Mouse (Mus musculus) lung, embryonic 16.5 days (tissue): ENCODE measurements around the gene Slit3. TPM values are rescaled to one million over a fixed set of nuclear protein-coding genes. Genes with fewer than 3 reads are reported as not detected.

Experiments used
- ATAC-seq: fragments of 200-750 bp; cut with Nextera tagmentation; 2 replicates; pipeline ENCODE4 v1.8.0; 2017; ENCODE audit warnings: low read depth, mild to moderate bottlenecking, moderate library complexity
- H3K27ac ChIP-seq: fragments of 300-500 bp; sonication (generic); 2 replicates; pipeline ENCODE4 v1.5.1; 2014; ENCODE audit warnings: mild to moderate bottlenecking, control low read depth, low read length
- H3K27me3 ChIP-seq: fragments of 300-500 bp; sonication (generic); 2 replicates; pipeline ENCODE4 v1.6.1; 2014; ENCODE audit warnings: low read depth, low read length, mixed read lengths; ENCODE audit not compliant: control insufficient read depth, insufficient read depth
- H3K36me3 ChIP-seq: fragments of 300-500 bp; sonication (generic); 2 replicates; pipeline ENCODE4 v1.6.1; 2014; ENCODE audit warnings: low read length; ENCODE audit not compliant: control insufficient read depth, insufficient read depth
- H3K4me1 ChIP-seq: fragments of 300-500 bp; sonication (generic); replicated peaks from 2 replicates; pipeline ENCODE4 v1.6.1; 2014; ENCODE audit warnings: low read length, mixed read lengths; ENCODE audit not compliant: control insufficient read depth, insufficient read depth
- H3K4me2 ChIP-seq: fragments of 300-500 bp; sonication (generic); 2 replicates; pipeline ENCODE4 v1.6.1; 2014; ENCODE audit warnings: low read depth, low read length, control low read depth
- H3K4me3 ChIP-seq: fragments of 300-500 bp; sonication (generic); 2 replicates; pipeline ENCODE4 v1.5.1; 2014; ENCODE audit warnings: mild to moderate bottlenecking, low read length, control low read depth
- H3K9ac ChIP-seq: fragments of 300-500 bp; sonication (generic); 2 replicates; pipeline ENCODE4 v1.6.1; 2014; ENCODE audit warnings: low read length, control low read depth
- H3K9me3 ChIP-seq: fragments of 300-500 bp; sonication (generic); 2 replicates; pipeline ENCODE4 v1.6.1; 2016; ENCODE audit warnings: low read length; ENCODE audit not compliant: control insufficient read depth
- WGBS: fragments of 180-500 bp; shearing (Covaris S2); extraction: QIAGEN DNeasy Blood & Tissue Kit; methylation state at CpG from one replicate; pipeline ENCODE4 v1.1.7; 2014; 5-methylcytosine and 5-hydroxymethylcytosine counted together
- polyA plus RNA-seq: library from polyadenylated mRNA; unstranded; fragments of >200 nt; fragmentation: Nextera tagmentation; extraction: Ambion mirVana; gene quantifications from 2 replicates; pipeline ENCODE4 v1.2.1, GENCODE M21; 2015

Gene Slit3
- polyA plus RNA-seq, 1 experiment from 2014 or later, result 9.1 TPM

GRCm38 (mm10) chr11:35388471-35388870, 267.4 kb downstream of the Slit3 start:
- Histone ChIP-seq H3K36me3 (no peaks in the 10 kb centered on the region), H3K9me3 (no peaks in the 10 kb centered on the region), H3K27ac (no peak overlapping the region), H3K4me3 (no peak overlapping the region), H3K4me2 (no peak overlapping the region), H3K27me3 (no peaks in the 10 kb centered on the region), H3K9ac (peak overlapping the region; percentile 20; the same call in 1 of the 2 replicates), H3K4me1 (peaks cover 7% of the 10 kb centered on the region; the same call in 1 of the 2 replicates)
- no peak for ATAC-seq
- WGBS, result 57% methylated on average over 12 of the region's 12 CpGs

- H3K4me2 ChIP-seq, result no peak overlapping the region
- no peaks in the 10 kb centered on the region for H3K27me3 ChIP-seq
- no peaks in the 10 kb centered on the region for H3K36me3 ChIP-seq
- no peak overlapping the region for H3K27ac ChIP-seq
- WGBS, result 67% methylated on average over 7 of the region's 7 CpGs
- peaks cover 6% of the 10 kb centered on the region; the same call in 1 of the 2 replicates for H3K4me1 ChIP-seq
- H3K9ac ChIP-seq, result no peak overlapping the region
- no peak overlapping the region for H3K4me3 ChIP-seq
- H3K9me3 ChIP-seq, result no peaks in the 10 kb centered on the region
- no peak for ATAC-seq
Measured at GRCm38 (mm10) chr11:35389341-35389740, 268.3 kb downstream of the Slit3 start.

- Histone ChIP-seq H3K27me3 (no peaks in the 10 kb centered on the region), H3K9me3 (no peaks in the 10 kb centered on the region), H3K27ac (no peak overlapping the region), H3K36me3 (no peaks in the 10 kb centered on the region), H3K4me2 (no peak overlapping the region), H3K9ac (no peak overlapping the region), H3K4me3 (no peak overlapping the region), H3K4me1 (peaks cover 5% of the 10 kb centered on the region)
- WGBS, result 67% methylated on average over 9 of the region's 9 CpGs
- no peak for ATAC-seq
Measured at GRCm38 (mm10) chr11:35389780-35390435, 268.9 kb downstream of the Slit3 start.

- Histone ChIP-seq H3K4me3 (no peak overlapping the region), H3K27ac (no peak overlapping the region), H3K9ac (no peak overlapping the region), H3K36me3 (no peaks in the 10 kb centered on the region), H3K4me2 (no peak overlapping the region), H3K9me3 (no peaks in the 10 kb centered on the region), H3K27me3 (no peaks in the 10 kb centered on the region; the same call in 1 of the 2 replicates), H3K4me1 (peaks cover 7% of the 10 kb centered on the region; the same call in 1 of the 2 replicates)
- no peak; the same call in 1 of the 2 replicates for ATAC-seq
- WGBS, result 45% methylated on average over 5 of the region's 5 CpGs
Measured at GRCm38 (mm10) chr11:35393815-35394214, 272.8 kb downstream of the Slit3 start.

GRCm38 (mm10) chr11:35395376-35395775, 274.4 kb downstream of the Slit3 start:
- Histone ChIP-seq H3K27me3 (no peaks in the 10 kb centered on the region; the same call in 1 of the 2 replicates), H3K36me3 (no peaks in the 10 kb centered on the region), H3K4me1 (peaks cover 5% of the 10 kb centered on the region; the same call in 1 of the 2 replicates), H3K4me3 (no peak overlapping the region), H3K27ac (no peak overlapping the region), H3K4me2 (no peak overlapping the region), H3K9ac (no peak overlapping the region), H3K9me3 (no peaks in the 10 kb centered on the region)
- ATAC-seq, result peak; percentile 73
- WGBS, result 36% methylated on average over 8 of the region's 8 CpGs

GRCm38 (mm10) chr11:35398353-35398752, 277.3 kb downstream of the Slit3 start:
- no peak overlapping the region for H3K27ac ChIP-seq
- H3K4me1 ChIP-seq, result peaks cover 5% of the 10 kb centered on the region; the same call in 1 of the 2 replicates
- no peaks in the 10 kb centered on the region for H3K36me3 ChIP-seq
- H3K4me3 ChIP-seq, result no peak overlapping the region
- H3K9me3 ChIP-seq, result no peaks in the 10 kb centered on the region
- H3K9ac ChIP-seq, result no peak overlapping the region
- no peak for ATAC-seq
- WGBS, result 58% methylated on average over 5 of the region's 5 CpGs
- H3K4me2 ChIP-seq, result no peak overlapping the region
- no peaks in the 10 kb centered on the region; the same call in 1 of the 2 replicates for H3K27me3 ChIP-seq

GRCm38 (mm10) chr11:35403516-35403915, 282.5 kb downstream of the Slit3 start:
- Histone ChIP-seq H3K27me3 (no peaks in the 10 kb centered on the region), H3K36me3 (no peaks in the 10 kb centered on the region), H3K4me2 (no peak overlapping the region), H3K4me1 (peaks cover 7% of the 10 kb centered on the region; the same call in 1 of the 2 replicates), H3K9ac (no peak overlapping the region), H3K4me3 (no peak overlapping the region), H3K27ac (no peak overlapping the region), H3K9me3 (no peaks in the 10 kb centered on the region)
- 71% methylated on average over 9 of the region's 9 CpGs for WGBS
- no peak for ATAC-seq

GRCm38 (mm10) chr11:35406045-35406444, 285.0 kb downstream of the Slit3 start:
- Histone ChIP-seq H3K27ac (peak overlapping the region; percentile 10; the same call in 1 of the 2 replicates), H3K9me3 (no peaks in the 10 kb centered on the region), H3K4me3 (no peak overlapping the region), H3K4me2 (no peak overlapping the region), H3K36me3 (no peaks in the 10 kb centered on the region), H3K9ac (no peak overlapping the region), H3K27me3 (no peaks in the 10 kb centered on the region), H3K4me1 (peaks cover 7% of the 10 kb centered on the region; the same call in 1 of the 2 replicates)
- WGBS, result 19% methylated on average over 3 of the region's 3 CpGs
- no peak for ATAC-seq

- H3K9me3 ChIP-seq, result no peaks in the 10 kb centered on the region
- WGBS, result 45% methylated on average over 6 of the region's 6 CpGs
- ATAC-seq, result peak; percentile 66
- H3K27ac ChIP-seq, result peak overlapping the region; percentile 23
- H3K27me3 ChIP-seq, result no peaks in the 10 kb centered on the region
- H3K36me3 ChIP-seq, result no peaks in the 10 kb centered on the region
- H3K4me3 ChIP-seq, result no peak overlapping the region
- H3K9ac ChIP-seq, result no peak overlapping the region
- no peak overlapping the region for H3K4me2 ChIP-seq
- peaks cover 7% of the 10 kb centered on the region; the same call in 1 of the 2 replicates for H3K4me1 ChIP-seq
Measured at GRCm38 (mm10) chr11:35406522-35406921, 285.5 kb downstream of the Slit3 start.
